Mouse (Mus musculus) T-helper 17 cell (primary cell): Measurements from ENCODE around the gene Rps16.

Source experiments
- in situ Hi-C, 2 experiments: fragments of 300-600 bp; cut with MboI, MseI; formaldehyde crosslinking; loops; 1 replicate in 1 of 2; 2 replicates in 1 of 2; pipeline ENCODE4 v1.15.1; 2025; ENCODE audit warnings: high pct_unique_total_duplicates in 2 of 2

Rps16 gene

DNA sequence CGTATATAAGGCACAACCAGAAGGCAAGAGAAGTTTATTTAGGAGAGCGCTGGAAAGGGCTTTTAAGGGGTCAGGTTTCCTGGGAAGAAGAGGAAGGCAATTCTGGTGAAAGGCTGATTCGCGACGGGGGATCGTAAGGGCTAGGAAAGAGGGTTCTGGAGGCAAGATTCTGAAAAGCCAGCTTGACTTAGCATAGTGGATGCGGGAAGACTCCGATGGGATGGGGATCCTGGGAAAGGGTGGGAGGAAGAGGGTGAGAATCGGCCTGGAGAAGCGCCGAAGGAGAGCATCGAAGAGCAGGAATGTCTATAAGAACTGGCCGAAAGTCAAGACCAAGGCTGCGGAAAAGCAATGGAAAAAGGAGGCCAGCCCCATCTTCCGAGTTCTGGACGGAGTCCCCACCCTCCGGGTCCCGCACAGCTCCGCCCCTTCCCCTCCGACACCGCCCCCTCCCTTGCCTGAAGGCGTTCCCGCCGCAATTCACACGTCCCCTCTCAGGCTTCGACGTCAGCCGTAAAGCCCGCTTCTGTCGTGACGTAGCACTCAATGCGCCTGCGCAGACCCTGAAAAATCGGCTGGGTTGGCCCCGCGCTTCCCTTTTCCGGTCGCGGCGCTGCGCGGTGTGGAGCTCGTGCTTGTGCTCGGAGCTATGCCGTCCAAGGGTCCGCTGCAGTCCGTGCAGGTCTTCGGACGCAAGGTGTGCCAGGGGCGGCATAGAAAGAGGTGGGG lies at the start of gene Rps16:
TSS of gene Rps16 (plus strand) at position 498 of the 729 bp plus-strand sequence.
- in situ Hi-C loops, result no loop called here

GRCm38 (mm10) chr7:28301616-28302433 lies 48.6 kb upstream of the Rps16 start, which contains the start of gene Dll3:
Gene Dll3 (minus strand): TSS chr7:28302238.
- in situ Hi-C loops, result loop anchor here in 1 of 2 experiments (5.0 kb wide), 1 partner anchor 115 kb away; no protein-coding TSS in a partner anchor

DNA sequence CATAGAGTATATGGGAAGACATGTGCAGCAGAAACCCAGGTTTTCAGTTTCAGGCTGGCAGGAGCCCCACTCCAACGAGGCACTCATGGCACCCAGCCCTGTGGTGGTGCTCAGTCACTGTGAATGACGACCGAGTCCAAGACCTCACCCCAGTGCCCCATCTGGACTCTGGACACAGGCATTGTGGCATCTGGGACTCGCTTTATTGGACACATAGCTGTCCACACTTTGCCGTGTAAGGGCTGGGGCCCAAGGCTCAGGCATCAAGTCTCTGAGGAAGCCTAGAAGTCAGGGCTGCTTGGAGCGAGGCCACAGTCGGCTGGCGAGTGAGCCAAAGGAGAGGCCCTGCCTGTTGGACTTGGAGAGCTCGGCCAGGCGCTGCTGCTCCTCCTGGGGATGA lies 44.8 kb upstream of the Rps16 start:
- in situ Hi-C loops, result no loop called here

- in situ Hi-C loops, result no loop called here
These were observed 44.2 kb upstream of the Rps16 start for GRCm38 (mm10) chr7:28306216-28306615.

DNA sequence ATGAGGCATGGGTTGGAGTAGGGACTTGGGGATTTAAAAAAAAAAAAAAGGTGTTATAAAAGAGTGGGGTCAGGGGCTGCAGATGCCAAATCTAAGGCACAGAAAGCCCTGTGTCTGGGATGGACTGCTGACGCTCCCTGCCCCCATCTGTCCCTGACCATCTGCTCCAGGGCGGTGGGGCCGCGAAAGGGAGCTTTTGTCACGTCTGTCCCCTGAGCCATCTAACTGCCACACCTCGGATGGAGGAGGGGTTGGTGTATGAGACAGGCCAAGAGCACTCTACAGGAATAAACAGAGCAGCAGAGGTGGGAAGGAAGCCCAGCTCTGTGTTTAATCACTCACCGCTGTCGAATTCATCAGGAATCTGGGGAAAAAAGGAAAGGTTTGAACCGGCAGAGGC lies 40.7 kb upstream of the Rps16 start:
- in situ Hi-C loops, result no loop called here

DNA sequence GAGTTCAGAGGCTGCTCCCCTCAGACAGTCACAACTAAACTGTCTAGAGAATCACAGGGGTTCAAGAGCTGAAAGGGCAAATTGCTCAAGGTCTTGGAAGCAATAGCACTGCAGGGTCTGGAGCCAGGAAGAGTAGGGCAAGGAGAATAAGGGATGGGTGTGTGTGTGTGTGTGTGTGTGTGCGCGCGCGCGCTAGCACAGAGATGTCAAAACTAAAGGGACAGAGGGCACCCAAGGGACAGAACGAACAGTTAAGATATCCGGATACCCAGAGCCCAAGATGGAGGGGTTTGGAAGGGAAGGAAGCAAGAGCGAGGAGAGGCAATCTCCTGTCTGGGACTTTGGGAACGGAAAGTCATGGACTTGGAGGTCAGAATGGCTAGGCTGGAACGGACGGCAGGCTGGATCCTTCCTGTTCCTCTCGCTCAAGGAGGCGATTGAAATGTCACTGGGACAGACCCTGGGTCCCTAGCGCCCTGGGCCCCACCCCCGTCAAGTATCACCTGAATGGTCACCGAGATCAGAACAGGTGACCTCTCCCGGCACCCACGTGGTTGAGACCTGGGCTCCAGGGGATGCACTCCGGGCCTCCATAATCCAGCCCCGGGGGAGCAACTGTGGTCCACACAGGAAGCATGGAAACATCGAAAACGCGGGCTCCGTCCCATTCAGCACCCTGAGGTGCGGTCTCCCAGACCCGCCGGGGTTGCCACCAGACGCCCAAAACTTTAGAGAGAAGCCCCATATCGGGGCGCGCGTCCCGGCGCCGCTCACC lies 39.1 kb upstream of the Rps16 start:
- in situ Hi-C loops, result no loop called here

- in situ Hi-C loops, result no loop called here
These were observed 38.4 kb upstream of the Rps16 start, which contains the start of gene Timm50 for GRCm38 (mm10) chr7:28311926-28312543. Gene Timm50 (minus strand): TSS chr7:28312072.

GRCm38 (mm10) chr7:28318036-28318435 lies 32.4 kb upstream of the Rps16 start:
- in situ Hi-C loops, result no loop called here

- in situ Hi-C loops, result no loop called here
These were observed 31.7 kb upstream of the Rps16 start for GRCm38 (mm10) chr7:28318714-28319113.

- in situ Hi-C loops, result no loop called here
These were observed 28.3 kb upstream of the Rps16 start for GRCm38 (mm10) chr7:28321974-28322720.

GRCm38 (mm10) chr7:28325293-28325692 lies 25.2 kb upstream of the Rps16 start:
- in situ Hi-C loops, result no loop called here

GRCm38 (mm10) chr7:28326457-28326856 lies 24.0 kb upstream of the Rps16 start:
- in situ Hi-C loops, result no loop called here

DNA sequence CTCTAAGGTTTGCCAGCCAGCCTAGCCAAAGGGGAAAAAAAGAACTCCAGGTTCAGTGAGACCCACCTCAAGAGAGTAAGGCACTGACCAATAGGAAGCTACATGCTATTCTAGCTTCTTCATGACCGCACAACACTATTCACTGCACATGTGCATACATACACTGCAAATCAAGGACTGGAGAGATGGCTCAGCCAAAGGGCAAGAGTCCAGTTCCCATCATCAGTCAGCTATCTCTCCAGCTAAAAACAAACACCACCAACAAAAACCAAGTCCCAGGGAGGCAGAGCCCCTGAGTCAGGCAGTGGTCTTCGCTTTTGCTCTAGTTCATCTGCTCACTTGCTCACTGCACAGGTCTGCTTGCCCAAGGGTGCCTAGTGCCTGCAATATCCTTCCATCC lies 22.2 kb upstream of the Rps16 start:
- in situ Hi-C loops, result no loop called here

GRCm38 (mm10) chr7:28334534-28334933 lies 15.9 kb upstream of the Rps16 start:
- in situ Hi-C loops, result no loop called here

DNA sequence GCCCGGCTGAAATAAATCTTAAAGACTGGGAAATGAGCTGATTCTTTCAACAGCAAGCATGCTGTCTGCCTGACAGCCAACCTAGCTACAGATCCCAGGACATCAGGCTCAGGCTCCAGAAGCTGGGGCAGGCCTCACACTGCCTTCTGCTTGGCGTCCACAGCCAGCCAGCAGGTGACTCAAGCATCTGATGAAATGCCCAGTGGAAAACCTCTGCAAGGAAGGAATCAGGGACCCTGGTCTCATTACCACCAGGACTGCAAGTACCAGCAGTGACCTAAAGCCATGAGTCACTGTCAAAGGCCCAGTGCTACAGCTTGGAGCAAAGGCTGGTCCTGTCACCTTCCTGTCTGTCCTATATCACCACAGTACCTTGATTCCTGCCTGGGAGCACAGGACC lies 15.0 kb upstream of the Rps16 start:
- in situ Hi-C loops, result no loop called here

DNA sequence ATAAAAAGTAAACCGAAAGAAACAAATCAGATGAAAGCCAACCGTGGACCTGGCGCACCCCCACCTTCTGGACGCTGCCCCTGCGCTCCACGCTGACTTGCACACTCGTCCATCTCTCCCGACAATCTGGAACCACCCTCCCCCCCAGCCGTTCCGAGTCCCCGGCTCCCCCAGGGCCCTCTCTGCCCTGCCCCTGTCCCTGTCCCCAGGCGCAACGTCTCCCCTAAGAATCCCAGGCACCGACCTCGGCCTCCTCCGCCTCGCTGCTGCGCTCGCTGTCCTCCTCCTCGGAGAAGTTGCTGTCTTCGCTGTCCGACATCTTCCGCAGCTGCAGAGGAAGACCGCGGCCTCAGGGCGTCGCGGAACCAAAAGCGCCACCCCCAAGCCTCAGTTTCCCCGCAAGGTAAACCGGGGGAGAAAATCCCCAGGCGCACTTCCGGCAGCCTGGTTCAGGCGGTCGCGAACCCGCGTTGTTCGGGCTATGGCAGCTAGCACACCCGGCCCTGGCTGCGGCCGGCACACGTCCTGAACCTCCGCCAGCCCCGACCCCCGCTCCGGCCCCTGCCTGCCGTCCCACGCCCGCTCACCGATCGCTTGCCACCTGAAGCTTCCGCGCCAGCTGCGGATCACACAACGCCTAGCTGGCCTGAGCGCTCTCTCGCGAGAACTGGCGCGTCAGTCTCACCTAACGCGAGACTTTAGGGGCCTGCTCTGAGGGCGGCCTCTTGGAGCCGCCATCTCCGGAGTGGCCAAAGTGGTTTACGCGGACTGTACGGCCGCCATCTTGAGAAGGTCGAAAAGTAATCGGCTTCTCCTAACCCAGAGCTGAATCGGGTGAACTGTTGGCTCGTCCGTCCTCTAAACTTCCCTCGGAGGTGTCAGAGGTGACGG lies 12.1 kb upstream of the Rps16 start, which contains the start of gene Supt5:
TSS of gene Supt5 (minus strand) at position 639 of the 891 bp plus-strand sequence.
- in situ Hi-C loops, result no loop called here

GRCm38 (mm10) chr7:28339213-28339917 lies 11.1 kb upstream of the Rps16 start:
- in situ Hi-C loops, result no loop called here

DNA sequence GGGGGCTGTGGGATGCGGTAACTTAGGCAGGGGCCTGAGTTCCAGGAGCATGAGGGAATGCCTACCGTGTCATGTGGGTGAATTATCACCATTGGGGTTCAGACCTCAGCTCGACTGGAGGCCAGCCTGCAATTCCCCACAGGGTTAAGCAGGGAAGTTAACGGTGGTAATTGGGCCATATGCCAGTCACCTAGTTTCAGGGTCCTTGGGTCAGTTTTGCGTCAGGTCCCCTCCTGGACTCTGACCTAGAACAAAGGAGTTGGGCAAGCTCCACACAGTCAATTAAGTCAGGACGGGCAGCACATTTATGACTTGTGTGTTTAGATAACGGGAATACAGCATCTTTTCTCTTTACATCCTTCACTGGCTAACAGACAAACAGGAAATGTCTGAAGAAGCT lies 9.1 kb upstream of the Rps16 start:
- in situ Hi-C loops, result no loop called here

DNA sequence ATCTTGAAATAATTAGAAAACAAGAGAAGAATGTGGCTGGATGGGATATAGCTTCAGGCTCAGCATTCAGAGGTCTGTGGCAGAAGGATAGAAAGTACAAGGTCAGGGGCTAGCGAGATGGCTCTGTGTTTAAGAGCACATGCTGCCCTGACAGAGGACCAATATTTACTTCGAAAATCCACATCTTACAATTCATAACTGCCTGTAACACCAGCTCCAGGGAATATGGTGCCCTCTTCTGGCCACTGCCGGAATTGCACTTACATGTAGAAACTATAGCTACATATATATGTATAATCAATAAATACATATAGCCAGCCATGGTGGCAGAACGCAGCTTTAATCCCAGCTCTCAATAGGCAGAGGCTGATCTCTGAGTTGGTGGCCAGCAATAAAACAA lies 5.8 kb upstream of the Rps16 start:
- in situ Hi-C loops, result no loop called here
